Mouse (Mus musculus): ENCODE measurements at regions not wholly inside any gene's neighbourhood (a gene's known extent, or its start where the extent isn't known, plus 50 kb on each side); places are given as distances from the start of the nearest gene placed in this dataset.

DNA sequence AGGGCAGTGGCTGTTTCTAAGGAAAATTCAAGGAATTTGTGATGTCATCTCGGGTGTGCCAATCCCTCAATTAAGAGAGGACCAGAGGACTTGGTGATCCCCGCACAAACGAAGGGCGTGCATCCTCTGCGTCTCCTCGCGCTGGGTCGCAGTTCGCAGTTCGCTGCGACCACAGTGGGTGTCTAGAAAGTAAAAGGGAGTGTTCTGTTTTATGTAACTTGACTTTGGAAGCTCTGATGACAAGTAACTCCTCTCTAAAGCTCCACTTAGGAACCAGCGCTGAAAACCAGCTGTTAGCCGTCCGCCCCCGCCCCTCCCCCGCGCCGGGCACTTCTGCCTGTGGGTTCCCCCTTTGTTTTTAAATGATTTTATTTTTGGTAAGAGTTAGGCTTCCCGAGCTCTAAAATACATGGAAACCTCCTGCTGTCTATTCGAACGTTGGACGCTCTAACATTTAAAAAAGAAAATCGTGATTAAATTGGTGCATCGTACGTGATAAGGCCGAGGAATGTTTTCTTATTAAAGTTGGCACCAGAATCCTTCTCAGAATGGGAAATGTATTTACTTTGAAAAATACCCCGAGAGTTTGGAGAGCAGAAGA is 59.9 kb upstream of the Rap1b start:
- Histone ChIP-seq H3K4me1 (ENCODE audit: control insufficient read depth in 1 of 2, insufficient read depth in 2 of 2) (peaks cover 12 to 29% of the 10 kb centered on the region in 2 experiments), H3K27ac (ENCODE audit: insufficient read depth, low read depth) (no peak overlapping the region), H3K36me3 (replicated peaks in 1 of 2; ENCODE audit: control insufficient read depth in 1 of 2, insufficient read depth in 1 of 2, low read length in 1 of 2) (no peaks in the 10 kb centered on the region), H3K4me2 (ENCODE audit: insufficient read depth, low read depth, poor library complexity, severe bottlenecking) (no peak overlapping the region), H3K9me3 (replicated peaks; ENCODE audit: low read length) (no peaks in the 10 kb centered on the region), H3K4me3 (replicated peaks in 1 of 3; ENCODE audit: low read depth in 2 of 3, low read length in 2 of 3, poor library complexity in 1 of 3) (no peak overlapping the region), H3K9ac (ENCODE audit: insufficient read depth, low read depth) (no peak overlapping the region), H3K79me2 (replicated peaks; ENCODE audit: control insufficient read depth, extremely low read depth, insufficient read depth, poor library complexity, severe bottlenecking) (no peaks in the 10 kb centered on the region), H3K27me3 (replicated peaks) (no peaks in the 10 kb centered on the region)
- dilution Hi-C loops (cut with MboI; ENCODE audit: extremely low pct_ligation_motif_present, extremely low pct_unique_long_range_greater_than_20kb, low sequenced_read_pairs) = no loop called here
- TF ChIP-seq USF2 (conservative IDR thresholded peaks at IDR 0.05; ENCODE audit: low read depth, low read length) (no peak), NELFE (IDR thresholded peaks at IDR 0.05; ENCODE audit: low read depth, low read length) (no peak), MAFK (IDR thresholded peaks at IDR 0.05; ENCODE audit: insufficient replicate concordance, low read length) (no peak), CTCF (conservative IDR thresholded peaks at IDR 0.05 in 1 of 2, IDR thresholded peaks at IDR 0.05 in 1 of 2; ENCODE audit: low read depth in 2 of 2, low read length in 2 of 2) (no peak), CHD2 (IDR thresholded peaks at IDR 0.05; ENCODE audit: low read length) (no peak), GABPA (IDR thresholded peaks at IDR 0.05; ENCODE audit: insufficient replicate concordance, low read depth, low read length) (no peak), UBTF (IDR thresholded peaks at IDR 0.05; ENCODE audit: low read depth, low read length) (no peak), CHD1 (IDR thresholded peaks at IDR 0.05; ENCODE audit: low read depth, low read length) (no peak), ELF1 (IDR thresholded peaks at IDR 0.05; ENCODE audit: low read depth, low read length) (no peak), MAZ (IDR thresholded peaks at IDR 0.05; ENCODE audit: low read depth, low read length) (no peak), HCFC1 (IDR thresholded peaks at IDR 0.05; ENCODE audit: low read depth, low read length) (no peak), RCOR1 (conservative IDR thresholded peaks at IDR 0.05; ENCODE audit: low read depth, low read length) (no peak), TBP (conservative IDR thresholded peaks at IDR 0.05; ENCODE audit: low read depth, low read length) (no peak), IRF4 (IDR thresholded peaks at IDR 0.05; ENCODE audit: low read depth, low read length) (no peak), USF1 (IDR thresholded peaks at IDR 0.05; ENCODE audit: low read depth, low read length) (no peak), JUND (conservative IDR thresholded peaks at IDR 0.05; ENCODE audit: low read depth, low read length) (no peak), ZC3H11A (IDR thresholded peaks at IDR 0.05; ENCODE audit: low read depth, low read length) (no peak), ZNF384 (IDR thresholded peaks at IDR 0.05; ENCODE audit: low read depth, low read length) (no peak), RAD21 (IDR thresholded peaks at IDR 0.05; ENCODE audit: low read depth, low read length) (no peak), EP300 (IDR thresholded peaks at IDR 0.05; ENCODE audit: low read length) (no peak)
- in situ Hi-C loops (cut with MboI; ENCODE audit: low pct_ligation_motif_present, low pct_unique_long_range_greater_than_20kb, low sequenced_read_pairs) = no loop called here
- DNase-seq (ENCODE audit: extremely low read depth) = no peak

DNA sequence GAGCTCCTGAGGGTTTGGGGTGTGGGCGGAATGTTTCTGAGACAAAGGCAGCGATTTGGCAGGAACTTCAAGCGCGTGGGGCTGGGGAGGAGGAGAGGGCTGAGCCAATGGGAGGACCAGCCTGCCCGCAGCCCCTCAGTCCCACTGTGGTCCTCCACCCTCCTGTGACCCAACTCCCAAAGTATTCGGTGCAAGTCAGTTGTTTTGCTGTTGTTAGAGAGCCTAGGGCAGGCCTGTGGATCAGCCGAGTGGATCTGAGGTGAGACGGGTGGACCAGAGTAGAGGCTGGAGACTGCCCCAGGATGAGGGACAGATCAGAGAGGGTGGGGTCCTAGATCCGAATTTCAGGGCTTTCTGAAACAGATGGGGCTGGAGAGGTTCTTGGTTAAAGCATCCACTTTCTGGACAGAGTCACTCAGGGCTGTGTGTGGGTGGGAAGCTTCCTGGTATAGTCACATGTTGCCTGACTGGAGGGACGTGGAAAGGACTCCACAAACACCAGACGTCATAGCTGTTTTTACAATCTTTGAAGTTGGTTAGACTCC is 60.5 kb upstream of the Rap1b start:
- no peaks in the 10 kb centered on the region for H3K36me3 ChIP-seq (replicated peaks in 1 of 2; ENCODE audit: control insufficient read depth in 1 of 2, insufficient read depth in 1 of 2, low read length in 1 of 2)
- H3K4me2 ChIP-seq (ENCODE audit: insufficient read depth, low read depth, poor library complexity, severe bottlenecking) = no peak overlapping the region
- no peak for TF ChIP-seq JUND (conservative IDR thresholded peaks at IDR 0.05; ENCODE audit: low read depth, low read length)
- no peak for TF ChIP-seq MAZ (IDR thresholded peaks at IDR 0.05; ENCODE audit: low read depth, low read length)
- no peak for TF ChIP-seq ETS1 (conservative IDR thresholded peaks at IDR 0.05; ENCODE audit: low read depth, low read length)
- H3K9me3 ChIP-seq (replicated peaks; ENCODE audit: low read length) = no peaks in the 10 kb centered on the region
- H3K79me2 ChIP-seq (replicated peaks; ENCODE audit: control insufficient read depth, extremely low read depth, insufficient read depth, poor library complexity, severe bottlenecking) = no peaks in the 10 kb centered on the region
- in situ Hi-C loops (cut with MboI; ENCODE audit: low pct_ligation_motif_present, low pct_unique_long_range_greater_than_20kb, low sequenced_read_pairs) = no loop called here
- no peak overlapping the region for H3K9ac ChIP-seq (ENCODE audit: insufficient read depth, low read depth)
- no peaks in the 10 kb centered on the region for H3K27me3 ChIP-seq (replicated peaks)
- DNase-seq (ENCODE audit: extremely low read depth) = no peak
- dilution Hi-C loops (cut with MboI; ENCODE audit: extremely low pct_ligation_motif_present, extremely low pct_unique_long_range_greater_than_20kb, low sequenced_read_pairs) = no loop called here
- no peak overlapping the region for H3K27ac ChIP-seq (ENCODE audit: insufficient read depth, low read depth)
- peaks cover 12 to 34% of the 10 kb centered on the region in 2 experiments for H3K4me1 ChIP-seq (ENCODE audit: control insufficient read depth in 1 of 2, insufficient read depth in 2 of 2)
- no peak overlapping the region for H3K4me3 ChIP-seq (replicated peaks in 1 of 3; ENCODE audit: low read depth in 2 of 3, low read length in 2 of 3, poor library complexity in 1 of 3)

Measured in CH12.LX (cell line).